Mouse (Mus musculus): ENCODE data around the gene Add3. TPM values are rescaled to one million over a fixed set of nuclear protein-coding genes. Genes with fewer than 3 reads are reported as not detected.

Gene Add3
- polyA plus RNA-seq, 1 experiment from 2014 or later: 76.2 TPM

- no peak for ATAC-seq (ENCODE audit: low read depth)
- no peak overlapping the region for H3K27ac ChIP-seq (replicated peaks; ENCODE audit: low read depth, low read length)
Observed at GRCm38 (mm10) chr19:53127320-53128291, 12.6 kb upstream of the Add3 start.

GRCm38 (mm10) chr19:53128494-53129337 is 11.5 kb upstream of the Add3 start:
- Histone ChIP-seq H3K9ac (ENCODE audit: low read depth, low read length) (no peak overlapping the region), H3K9me3 (ENCODE audit: control insufficient read depth, low read length) (no peaks in the 10 kb centered on the region), H3K36me3 (ENCODE audit: control insufficient read depth, insufficient read depth, low read length) (no peaks in the 10 kb centered on the region), H3K4me3 (ENCODE audit: low read depth, low read length) (no peak overlapping the region), H3K4me2 (ENCODE audit: low read depth, low read length) (no peak overlapping the region), H3K27ac (replicated peaks; ENCODE audit: low read depth, low read length) (no peak overlapping the region), H3K4me1 (ENCODE audit: control insufficient read depth, insufficient read depth, low read length) (0 out of 2 replicates have a peak, but pooled peaks cover 9% of the 10 kb centered on the region), H3K27me3 (replicated peaks; ENCODE audit: control insufficient read depth, insufficient read depth, low read length) (no peaks in the 10 kb centered on the region)
- WGBS: 58% methylated on average over 13 of the region's 13 CpGs
- DNase-seq (ENCODE audit: low spot score): no peak
- no peak for ATAC-seq (ENCODE audit: low read depth)

More at GRCm38 (mm10) chr19:53127320-53128291, 12.6 kb upstream of the Add3 start:
- no peaks in the 10 kb centered on the region for H3K27me3 ChIP-seq (replicated peaks; ENCODE audit: control insufficient read depth, insufficient read depth, low read length)
- H3K4me1 ChIP-seq (ENCODE audit: control insufficient read depth, insufficient read depth, low read length): 0 out of 2 replicates have a peak, but pooled peaks cover 9% of the 10 kb centered on the region
- WGBS: 47% methylated on average over 18 of the region's 18 CpGs
- H3K9me3 ChIP-seq (ENCODE audit: control insufficient read depth, low read length): no peaks in the 10 kb centered on the region
- no peak overlapping the region for H3K4me3 ChIP-seq (ENCODE audit: low read depth, low read length)
- no peak overlapping the region for H3K9ac ChIP-seq (ENCODE audit: low read depth, low read length)
- no peak for DNase-seq (ENCODE audit: low spot score)
- H3K36me3 ChIP-seq (ENCODE audit: control insufficient read depth, insufficient read depth, low read length): no peaks in the 10 kb centered on the region
- H3K4me2 ChIP-seq (ENCODE audit: low read depth, low read length): no peak overlapping the region

- ATAC-seq (ENCODE audit: low read depth) (no peak), DNase-seq (ENCODE audit: low spot score) (no peak)
- Histone ChIP-seq H3K4me1 (ENCODE audit: control insufficient read depth, insufficient read depth, low read length) (0 out of 2 replicates have a peak, but pooled peaks cover 9% of the 10 kb centered on the region), H3K36me3 (ENCODE audit: control insufficient read depth, insufficient read depth, low read length) (no peaks in the 10 kb centered on the region), H3K4me3 (ENCODE audit: low read depth, low read length) (no peak overlapping the region), H3K27ac (replicated peaks; ENCODE audit: low read depth, low read length) (no peak overlapping the region), H3K27me3 (replicated peaks; ENCODE audit: control insufficient read depth, insufficient read depth, low read length) (no peaks in the 10 kb centered on the region), H3K9ac (ENCODE audit: low read depth, low read length) (no peak overlapping the region), H3K9me3 (ENCODE audit: control insufficient read depth, low read length) (no peaks in the 10 kb centered on the region), H3K4me2 (ENCODE audit: low read depth, low read length) (no peak overlapping the region)
- 81% methylated on average over 15 of the region's 16 CpGs for WGBS
Observed at GRCm38 (mm10) chr19:53130399-53131175, 9.7 kb upstream of the Add3 start.

- DNase-seq (ENCODE audit: low spot score) (no peak), ATAC-seq (ENCODE audit: low read depth) (no peak)
- H3K27me3 ChIP-seq (replicated peaks; ENCODE audit: control insufficient read depth, insufficient read depth, low read length): no peaks in the 10 kb centered on the region
- H3K36me3 ChIP-seq (ENCODE audit: control insufficient read depth, insufficient read depth, low read length): no peaks in the 10 kb centered on the region
- WGBS: 82% methylated on average over 10 of the region's 10 CpGs
- H3K9me3 ChIP-seq (ENCODE audit: control insufficient read depth, low read length): no peaks in the 10 kb centered on the region
- H3K4me3 ChIP-seq (ENCODE audit: low read depth, low read length): no peak overlapping the region
- no peak overlapping the region for H3K27ac ChIP-seq (replicated peaks; ENCODE audit: low read depth, low read length)
- peaks cover 24% of the 10 kb centered on the region for H3K4me1 ChIP-seq (ENCODE audit: control insufficient read depth, insufficient read depth, low read length)
- no peak overlapping the region for H3K9ac ChIP-seq (ENCODE audit: low read depth, low read length)
- no peak overlapping the region for H3K4me2 ChIP-seq (ENCODE audit: low read depth, low read length)
Observed at GRCm38 (mm10) chr19:53132471-53132870, 7.8 kb upstream of the Add3 start.

- H3K27ac ChIP-seq (replicated peaks; ENCODE audit: low read depth, low read length): peak overlapping the region; percentile 52
- no peak overlapping the region for H3K4me3 ChIP-seq (ENCODE audit: low read depth, low read length)
- no peaks in the 10 kb centered on the region for H3K27me3 ChIP-seq (replicated peaks; ENCODE audit: control insufficient read depth, insufficient read depth, low read length)
- no peaks in the 10 kb centered on the region for H3K9me3 ChIP-seq (ENCODE audit: control insufficient read depth, low read length)
- ATAC-seq (ENCODE audit: low read depth) (peak; percentile 15; the same call in 1 of the 2 replicates), DNase-seq (ENCODE audit: low spot score) (peak; percentile 76)
- H3K4me1 ChIP-seq (ENCODE audit: control insufficient read depth, insufficient read depth, low read length): peaks cover 26% of the 10 kb centered on the region
- H3K9ac ChIP-seq (ENCODE audit: low read depth, low read length): no peak overlapping the region
- 40% methylated on average over 13 of the region's 13 CpGs for WGBS
- no peak overlapping the region for H3K4me2 ChIP-seq (ENCODE audit: low read depth, low read length)
- H3K36me3 ChIP-seq (ENCODE audit: control insufficient read depth, insufficient read depth, low read length): no peaks in the 10 kb centered on the region
Observed at GRCm38 (mm10) chr19:53136336-53137090, 3.7 kb upstream of the Add3 start.

GRCm38 (mm10) chr19:53137116-53137670 is 3.0 kb upstream of the Add3 start:
- Histone ChIP-seq H3K27ac (replicated peaks; ENCODE audit: low read depth, low read length) (peak overlapping the region; percentile 52), H3K9me3 (ENCODE audit: control insufficient read depth, low read length) (no peaks in the 10 kb centered on the region)

GRCm38 (mm10) chr19:53140804-53141250 is 584 bp downstream of the Add3 start:
- 8% methylated on average over 6 of the region's 6 CpGs for WGBS
- H3K9ac ChIP-seq (ENCODE audit: low read depth, low read length): peak overlapping the region; percentile 74
- H3K27me3 ChIP-seq (replicated peaks; ENCODE audit: control insufficient read depth, insufficient read depth, low read length): no peaks in the 10 kb centered on the region
- no peak for ATAC-seq (ENCODE audit: low read depth)
- H3K4me1 ChIP-seq (ENCODE audit: control insufficient read depth, insufficient read depth, low read length): peaks cover 45% of the 10 kb centered on the region
- no peaks in the 10 kb centered on the region for H3K9me3 ChIP-seq (ENCODE audit: control insufficient read depth, low read length)
- H3K27ac ChIP-seq (replicated peaks; ENCODE audit: low read depth, low read length): peak overlapping the region; percentile 91
- no peaks in the 10 kb centered on the region for H3K36me3 ChIP-seq (ENCODE audit: control insufficient read depth, insufficient read depth, low read length)
- peak overlapping the region; percentile 91 for H3K4me3 ChIP-seq (ENCODE audit: low read depth, low read length)
- peak overlapping the region; percentile 80 for H3K4me2 ChIP-seq (ENCODE audit: low read depth, low read length)
- DNase-seq (ENCODE audit: low spot score): no peak

More at GRCm38 (mm10) chr19:53137116-53137670, 3.0 kb upstream of the Add3 start:
- Histone ChIP-seq H3K4me1 (ENCODE audit: control insufficient read depth, insufficient read depth, low read length) (peaks cover 27% of the 10 kb centered on the region), H3K27me3 (replicated peaks; ENCODE audit: control insufficient read depth, insufficient read depth, low read length) (no peaks in the 10 kb centered on the region), H3K4me2 (ENCODE audit: low read depth, low read length) (no peak overlapping the region), H3K36me3 (ENCODE audit: control insufficient read depth, insufficient read depth, low read length) (no peaks in the 10 kb centered on the region), H3K4me3 (ENCODE audit: low read depth, low read length) (no peak overlapping the region), H3K9ac (ENCODE audit: low read depth, low read length) (no peak overlapping the region)
- no peak for ATAC-seq (ENCODE audit: low read depth)
- WGBS: 26% methylated on average over 4 of the region's 4 CpGs
- peak; percentile 50 for DNase-seq (ENCODE audit: low spot score)
